ENCODE assay signal across 8 mouse cellular contexts in the genomic region with DNA sequence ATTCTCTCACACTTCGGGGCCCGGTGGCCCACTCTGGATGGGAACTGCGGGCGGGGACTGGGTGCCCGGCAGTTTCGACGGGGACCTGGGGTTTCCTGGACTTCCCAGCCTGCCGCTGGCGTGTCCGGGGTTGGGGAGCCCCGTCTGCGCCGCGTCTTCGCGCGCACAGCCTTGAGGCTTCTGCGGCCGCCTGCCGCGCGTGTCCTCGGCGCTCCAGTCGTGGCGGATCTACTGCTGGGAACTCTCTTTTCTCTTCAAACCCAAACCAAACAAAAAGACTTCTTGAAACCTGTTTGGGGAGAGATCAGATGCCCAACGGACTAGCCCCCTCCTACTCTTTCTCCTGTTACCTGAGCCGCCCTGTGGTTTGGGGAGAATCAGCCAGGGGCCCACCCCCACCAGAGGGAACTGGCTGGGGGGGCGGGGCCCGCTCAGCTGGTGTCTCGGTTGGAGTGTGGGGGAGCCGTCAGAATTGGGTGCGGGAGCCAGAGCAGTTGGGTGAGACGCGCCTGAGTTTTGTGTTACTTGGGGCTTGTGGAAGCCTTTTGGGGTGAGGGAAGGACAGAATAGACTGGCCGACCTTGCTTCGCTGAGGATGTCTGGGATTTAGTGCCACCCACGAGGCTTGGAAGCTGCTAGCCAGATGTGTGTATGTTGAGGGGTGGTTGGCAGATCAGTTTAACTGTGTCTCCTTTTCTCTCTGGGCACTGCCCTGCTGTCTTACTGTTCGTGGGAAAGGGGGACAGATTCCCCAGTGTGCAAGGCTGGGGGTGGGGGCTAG. TPM values are rescaled to one million over a fixed set of nuclear protein-coding genes. Genes with fewer than 3 reads are reported as not detected.
A peak's percentile ranks its signal among the peaks of the same experiment; 100 is the strongest.
DNase-seq lines count a peak whose midpoint lies in the region; ATAC-seq and TF ChIP-seq lines count a peak whose summit lies in the region.

No protein-coding gene starts in this region.

- H3K27ac ChIP-seq in embryonic fibroblast, embryonic 13.5 days (ENCODE audit: insufficient read depth, low read length): peak overlapping the region; percentile 87
- H3K27ac ChIP-seq in hindbrain, embryonic 16.5 days (ENCODE audit: low read depth, low read length): peak overlapping the region; percentile 62; the same call in 1 of the 2 replicates
- H3K27ac ChIP-seq in liver, embryonic 16.5 days (ENCODE audit: low read length): peak overlapping the region; percentile 61
- H3K27ac ChIP-seq in neural tube, embryonic 15.5 days (replicated peaks): peak overlapping the region; percentile 54

- ATAC-seq in hindbrain, embryonic 16.5 days: no peak
- no peak; the same call in 1 of the 2 replicates for ATAC-seq in liver, embryonic 16.5 days (ENCODE audit: low read depth)
- 0 out of 2 replicates have a peak, but pooled peaks have one; percentile 2 for ATAC-seq in neural tube, embryonic 15.5 days (ENCODE audit: low FRiP score)

- TF ChIP-seq CTCF in embryonic fibroblast, embryonic 13.5 days (IDR thresholded peaks at IDR 0.05; ENCODE audit: borderline replicate concordance, insufficient read depth, low read length): no peak

- H3K4me3 ChIP-seq in embryonic fibroblast, embryonic 13.5 days (ENCODE audit: insufficient read depth, low read length): peak overlapping the region; percentile 88
- peak overlapping the region; percentile 66 for H3K4me3 ChIP-seq in hindbrain, embryonic 16.5 days (ENCODE audit: low read length)
- peak overlapping the region; percentile 62 for H3K4me3 ChIP-seq in liver, embryonic 16.5 days (ENCODE audit: low read depth, low read length)
- peak overlapping the region; percentile 71 for H3K4me3 ChIP-seq in neural tube, embryonic 15.5 days (replicated peaks)

- peak; percentile 78 for DNase-seq in adrenal gland, adult 2 months
- DNase-seq in adrenal gland, adult 8-10 months: no peak
- peak; percentile 45 to 51 for DNase-seq in CD8-positive naive resting alpha-beta T cell, adult 2 months (ENCODE audit: low read depth in 2 of 2, low spot score in 2 of 2)
- no peak for DNase-seq in frontal cortex, postnatal 10 days (ENCODE audit: low spot score in 2 of 2)

- WGBS in hindbrain, embryonic 16.5 days: 1% methylated on average over 39 of the region's 39 CpGs
- WGBS in liver, embryonic 16.5 days (ENCODE audit: insufficient replicate concordance): 1% methylated on average over 39 of the region's 39 CpGs
- WGBS in neural tube, embryonic 15.5 days: under 1% methylated on average over 39 of the region's 39 CpGs

- no peaks in the 10 kb centered on the region for H3K27me3 ChIP-seq in hindbrain, embryonic 16.5 days (replicated peaks; ENCODE audit: control insufficient read depth, insufficient read depth, low read length)
- peaks cover 50% of the 10 kb centered on the region for H3K27me3 ChIP-seq in liver, embryonic 16.5 days (ENCODE audit: control insufficient read depth, insufficient read depth, low read depth, low read length)
- no peaks in the 10 kb centered on the region for H3K27me3 ChIP-seq in neural tube, embryonic 15.5 days (replicated peaks)

- peak overlapping the region; percentile 93 for H3K4me2 ChIP-seq in hindbrain, embryonic 16.5 days (ENCODE audit: low read length)
- H3K4me2 ChIP-seq in liver, embryonic 16.5 days (ENCODE audit: low read depth, low read length): peak overlapping the region; percentile 85
- peak overlapping the region; percentile 84 for H3K4me2 ChIP-seq in neural tube, embryonic 15.5 days

- no peaks in the 10 kb centered on the region for H3K9me3 ChIP-seq in hindbrain, embryonic 16.5 days (ENCODE audit: control insufficient read depth, low read length)
- H3K9me3 ChIP-seq in liver, embryonic 16.5 days (replicated peaks; ENCODE audit: control insufficient read depth, low read length): no peaks in the 10 kb centered on the region
- no peaks in the 10 kb centered on the region for H3K9me3 ChIP-seq in neural tube, embryonic 15.5 days (replicated peaks)

- no peaks in the 10 kb centered on the region for H3K36me3 ChIP-seq in hindbrain, embryonic 16.5 days (ENCODE audit: control insufficient read depth, insufficient read depth, low read length)
- H3K36me3 ChIP-seq in liver, embryonic 16.5 days (ENCODE audit: control insufficient read depth, insufficient read depth): no peaks in the 10 kb centered on the region
- H3K36me3 ChIP-seq in neural tube, embryonic 15.5 days: no peaks in the 10 kb centered on the region

- H3K4me1 ChIP-seq in embryonic fibroblast, embryonic 13.5 days (ENCODE audit: control insufficient read depth, insufficient read depth, low read length): no peaks in the 10 kb centered on the region
- peaks cover 60% of the 10 kb centered on the region for H3K4me1 ChIP-seq in hindbrain, embryonic 16.5 days (ENCODE audit: control insufficient read depth, insufficient read depth, low read depth, low read length)
- H3K4me1 ChIP-seq in liver, embryonic 16.5 days (ENCODE audit: control insufficient read depth, low read depth, low read length): peaks cover 61% of the 10 kb centered on the region
- peaks cover 80% of the 10 kb centered on the region for H3K4me1 ChIP-seq in neural tube, embryonic 15.5 days

- TF ChIP-seq POLR2A in embryonic fibroblast, embryonic 13.5 days (IDR thresholded peaks at IDR 0.05; ENCODE audit: low read depth, low read length): peak; percentile 52; the same call in 1 of the 2 replicates

- H3K9ac ChIP-seq in hindbrain, embryonic 16.5 days (ENCODE audit: low read depth, low read length): peak overlapping the region; percentile 66
- H3K9ac ChIP-seq in liver, embryonic 16.5 days (ENCODE audit: low read depth, low read length): peak overlapping the region; percentile 55
- peak overlapping the region; percentile 53 for H3K9ac ChIP-seq in neural tube, embryonic 15.5 days (replicated peaks)

RNA-seq across cellular contexts. Expression of a gene that starts 10.5 kb away (rescaled TPM):
- 10 to 100 TPM; 17.0 to 30.8 TPM for total RNA-seq in adrenal gland, adult 2 months (2021)
- polyA plus RNA-seq in adrenal gland, adult 2 months (2012; rRNA removed): 43.7 and 44.9 TPM in 2 replicates
- 10 to 100 TPM; 21.3 to 36.8 (median 30.8) TPM for total RNA-seq in adrenal gland, adult 8-10 months (2022)
- 26.8 and 28.2 TPM in 2 replicates for polyA plus RNA-seq in embryonic fibroblast, embryonic 13.5 days (2011; ENCODE audit: insufficient read length, low read depth, missing spikeins)
- 12.1 and 16.7 TPM in 2 replicates for polyA plus RNA-seq in hindbrain, embryonic 16.5 days (2015; fragmentation: Nextera tagmentation; extraction: Ambion mirVana)
- 4.2 and 5.4 TPM in 2 replicates for polyA plus RNA-seq in liver, embryonic 16.5 days (2015; fragmentation: Nextera tagmentation; extraction: Ambion mirVana)
- polyA plus RNA-seq in neural tube, embryonic 15.5 days (2015; fragmentation: Nextera tagmentation; extraction: Ambion mirVana): 17.3 and 19.9 TPM in 2 replicates

RNA-seq across cellular contexts. Expression of a gene that starts 30.5 kb away (rescaled TPM):
- total RNA-seq in adrenal gland, adult 2 months (2021): under 1 TPM; 0.48 to 0.86 TPM
- polyA plus RNA-seq in adrenal gland, adult 2 months (2012; rRNA removed): 0.07 and 0.08 TPM in 2 replicates
- under 1 TPM; 0.20 to 0.95 (median 0.72) TPM for total RNA-seq in adrenal gland, adult 8-10 months (2022)
- polyA plus RNA-seq in embryonic fibroblast, embryonic 13.5 days (2011; ENCODE audit: insufficient read length, low read depth, missing spikeins): 7.4 and 11.8 TPM in 2 replicates
- 4.6 and 6.3 TPM in 2 replicates for polyA plus RNA-seq in hindbrain, embryonic 16.5 days (2015; fragmentation: Nextera tagmentation; extraction: Ambion mirVana)
- 52.7 and 57.3 TPM in 2 replicates for polyA plus RNA-seq in liver, embryonic 16.5 days (2015; fragmentation: Nextera tagmentation; extraction: Ambion mirVana)
- 3.8 and 12.0 TPM in 2 replicates for polyA plus RNA-seq in neural tube, embryonic 15.5 days (2015; fragmentation: Nextera tagmentation; extraction: Ambion mirVana)

RNA-seq across cellular contexts. Expression of a gene that starts 44.7 kb away (rescaled TPM):
- not detected for total RNA-seq in adrenal gland, adult 2 months (2021)
- 1.1 and 1.2 TPM in 2 replicates for polyA plus RNA-seq in adrenal gland, adult 2 months (2012; rRNA removed)
- not detected for total RNA-seq in adrenal gland, adult 8-10 months (2022)
- polyA plus RNA-seq in embryonic fibroblast, embryonic 13.5 days (2011; ENCODE audit: insufficient read length, low read depth, missing spikeins): not detected in 2 replicates
- 2.0 and 3.0 TPM in 2 replicates for polyA plus RNA-seq in hindbrain, embryonic 16.5 days (2015; fragmentation: Nextera tagmentation; extraction: Ambion mirVana)
- polyA plus RNA-seq in liver, embryonic 16.5 days (2015; fragmentation: Nextera tagmentation; extraction: Ambion mirVana): 0.15 TPM in 1 of 2 replicates, not detected in the other
- polyA plus RNA-seq in neural tube, embryonic 15.5 days (2015; fragmentation: Nextera tagmentation; extraction: Ambion mirVana): 2.2 and 3.0 TPM in 2 replicates

Comparison
In these comparisons a context has a peak if more than half of its experiments do, and no peak if none do; other contexts are left out.
1. DNase-seq: peak in adrenal gland, adult 2 months (single experiment) and CD8-positive naive resting alpha-beta T cell, adult 2 months (2 of 2); none in adrenal gland, adult 8-10 months (single experiment) and frontal cortex, postnatal 10 days (0 of 2).
2. Peak in every context shown above with its lines, with median percentiles within 50 percentile points of each other: H3K27ac ChIP-seq, H3K4me3 ChIP-seq, H3K4me2 ChIP-seq and H3K9ac ChIP-seq.